Mouse (Mus musculus) bone marrow, adult 2 months (tissue): Measurements from ENCODE around the gene Ap2b1. TPM values are rescaled to one million over a fixed set of nuclear protein-coding genes. Genes with fewer than 3 reads are reported as not detected.

Experiments used
- H3K27ac ChIP-seq: fragments of 200-500 bp; 2 replicates; pipeline ENCODE4 v1.5.1; 2012; ENCODE audit warnings: low read depth, mild to moderate bottlenecking, control low read depth, inconsistent platforms, low read length; ENCODE audit not compliant: control insufficient read depth, poor library complexity, insufficient read depth
- H3K4me1 ChIP-seq: fragments of 200-500 bp; 2 replicates; pipeline ENCODE4 v1.6.1; 2011; ENCODE audit warnings: low read length; ENCODE audit not compliant: control insufficient read depth, insufficient read depth
- H3K4me3 ChIP-seq: fragments of 200-500 bp; replicated peaks from 2 replicates; pipeline ENCODE3; 2011; ENCODE audit warnings: mild to moderate bottlenecking, low read depth, low read length, control low read depth; ENCODE audit not compliant: control insufficient read depth
- CTCF ChIP-seq: fragments of 200-500 bp; IDR thresholded peaks from 2 replicates; pipeline ENCODE4 v1.5.1; 2011; ENCODE audit warnings: low read length, control low read depth; ENCODE audit not compliant: control insufficient read depth, insufficient read depth
- POLR2A ChIP-seq: fragments of 200-500 bp; IDR thresholded peaks from 2 replicates; pipeline ENCODE4 v1.6.1; 2011; ENCODE audit warnings: low read depth, mild to moderate bottlenecking, control low read depth, low read length, borderline replicate concordance; ENCODE audit not compliant: control insufficient read depth
- WGBS: fragments of 180-500 bp; shearing (Covaris S2); methylation state at CpG from one replicate; pipeline ENCODE4 v1.1.7; 2018; 5-methylcytosine and 5-hydroxymethylcytosine counted together
- polyA plus RNA-seq: library from polyadenylated mRNA; stranded (reverse); fragments of >200 nt; gene quantifications from 2 replicates; pipeline ENCODE4 v1.2.4, GENCODE M21; 2011; ENCODE audit warnings: low replicate concordance; ENCODE audit not compliant: missing spikeins, insufficient read depth, insufficient read length

Ap2b1 gene
- polyA plus RNA-seq, 1 experiment: 59.2 TPM

DNA sequence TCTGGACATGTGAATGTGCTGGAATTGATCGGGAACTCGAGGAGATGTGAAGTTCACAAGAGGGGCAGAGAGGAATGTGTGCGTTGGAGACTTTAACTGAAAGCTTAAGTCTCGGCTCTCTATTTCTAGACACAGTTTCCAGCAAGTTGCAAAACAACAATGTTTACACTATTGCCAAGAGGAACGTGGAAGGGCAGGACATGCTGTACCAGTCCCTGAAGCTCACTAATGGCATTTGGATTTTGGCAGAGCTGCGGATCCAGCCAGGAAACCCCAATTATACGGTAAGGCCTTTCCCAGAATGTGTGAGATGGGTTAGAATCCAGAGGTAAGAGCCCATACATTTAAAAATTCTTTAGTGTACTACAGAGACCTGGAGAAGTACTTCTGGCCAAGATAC, 98.8 kb downstream of the Ap2b1 start:
- H3K27ac ChIP-seq: no peak overlapping the region
- no peak overlapping the region for H3K4me3 ChIP-seq
- WGBS: 73% methylated on average over 7 of the region's 7 CpGs
- TF ChIP-seq CTCF (no peak), POLR2A (no peak)
- H3K4me1 ChIP-seq: peaks cover 3% of the 10 kb centered on the region

GRCm38 (mm10) chr11:83398724-83399123, 99.9 kb downstream of the Ap2b1 start:
- Histone ChIP-seq H3K27ac (no peak overlapping the region), H3K4me1 (peaks cover 3% of the 10 kb centered on the region), H3K4me3 (no peak overlapping the region)
- TF ChIP-seq POLR2A (no peak), CTCF (no peak)
- WGBS: 38% methylated on average over 5 of the region's 5 CpGs

GRCm38 (mm10) chr11:83403787-83404186, 105.0 kb downstream of the Ap2b1 start:
- no peak overlapping the region for H3K27ac ChIP-seq
- no peak overlapping the region for H3K4me3 ChIP-seq
- TF ChIP-seq POLR2A (no peak), CTCF (no peak)
- WGBS: 86% methylated on average over 7 of the region's 7 CpGs
- H3K4me1 ChIP-seq: no peaks in the 10 kb centered on the region

- TF ChIP-seq POLR2A (no peak), CTCF (no peak)
- WGBS: 67% methylated on average over 3 of the region's 3 CpGs
- Histone ChIP-seq H3K27ac (no peak overlapping the region), H3K4me3 (no peak overlapping the region), H3K4me1 (no peaks in the 10 kb centered on the region)
Measured at GRCm38 (mm10) chr11:83406391-83406790, 107.6 kb downstream of the Ap2b1 start.

GRCm38 (mm10) chr11:83408242-83408641, 109.4 kb downstream of the Ap2b1 start:
- WGBS: 17% methylated on average over 8 of the region's 8 CpGs
- H3K27ac ChIP-seq: no peak overlapping the region
- no peaks in the 10 kb centered on the region for H3K4me1 ChIP-seq
- TF ChIP-seq POLR2A (no peak), CTCF (no peak)
- H3K4me3 ChIP-seq: no peak overlapping the region

GRCm38 (mm10) chr11:83409087-83409754, 110.4 kb downstream of the Ap2b1 start, which contains the start of gene Rasl10b:
Rasl10b (plus strand) TSS chr11:83409137.
- Histone ChIP-seq H3K4me3 (no peak within 1 kb of the TSS), H3K4me1 (no peaks in the 10 kb centered on the region), H3K27ac (no peak within 1 kb of the TSS)
- 6% methylated on average over 40 of the region's 44 CpGs for WGBS
- TF ChIP-seq POLR2A (no peak), CTCF (no peak)

DNA sequence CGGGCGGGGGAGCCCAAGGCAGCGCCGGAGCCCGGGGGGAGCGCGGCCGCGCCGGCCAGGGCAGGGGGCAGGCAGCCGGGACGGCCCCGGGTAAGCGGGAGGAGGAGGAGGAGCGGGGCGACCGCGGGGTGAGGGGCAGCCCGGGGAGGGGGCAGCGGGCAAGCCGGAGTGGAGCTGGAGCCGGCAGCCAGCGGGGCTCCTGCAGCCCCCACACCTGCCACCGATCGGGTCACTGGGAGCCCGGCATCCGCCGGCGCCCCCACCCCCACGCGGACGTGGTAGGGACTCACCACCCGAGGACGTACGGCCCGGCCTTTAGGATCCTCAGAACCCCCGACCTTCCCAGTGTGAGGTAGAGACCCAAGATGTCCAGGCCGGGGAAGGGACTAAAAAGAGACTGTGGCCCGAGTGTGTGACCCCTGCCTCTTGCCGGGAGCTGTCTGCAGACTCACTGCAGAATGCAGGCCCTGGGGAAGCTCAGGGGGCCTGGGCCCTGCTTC, 111.0 kb downstream of the Ap2b1 start:
- H3K4me1 ChIP-seq: no peaks in the 10 kb centered on the region
- TF ChIP-seq CTCF: no peak
- TF ChIP-seq POLR2A: no peak
- no peak overlapping the region for H3K27ac ChIP-seq
- WGBS: 2% methylated on average over 39 of the region's 40 CpGs
- H3K4me3 ChIP-seq: no peak overlapping the region

- WGBS: 69% methylated on average over 6 of the region's 6 CpGs
- TF ChIP-seq CTCF: no peak
- Histone ChIP-seq H3K27ac (no peak overlapping the region), H3K4me3 (no peak overlapping the region), H3K4me1 (no peaks in the 10 kb centered on the region)
Measured at GRCm38 (mm10) chr11:83410510-83410909, 111.7 kb downstream of the Ap2b1 start.
